Comparison of ENCODE assay signal across 20 mouse cellular contexts in the genomic region with DNA sequence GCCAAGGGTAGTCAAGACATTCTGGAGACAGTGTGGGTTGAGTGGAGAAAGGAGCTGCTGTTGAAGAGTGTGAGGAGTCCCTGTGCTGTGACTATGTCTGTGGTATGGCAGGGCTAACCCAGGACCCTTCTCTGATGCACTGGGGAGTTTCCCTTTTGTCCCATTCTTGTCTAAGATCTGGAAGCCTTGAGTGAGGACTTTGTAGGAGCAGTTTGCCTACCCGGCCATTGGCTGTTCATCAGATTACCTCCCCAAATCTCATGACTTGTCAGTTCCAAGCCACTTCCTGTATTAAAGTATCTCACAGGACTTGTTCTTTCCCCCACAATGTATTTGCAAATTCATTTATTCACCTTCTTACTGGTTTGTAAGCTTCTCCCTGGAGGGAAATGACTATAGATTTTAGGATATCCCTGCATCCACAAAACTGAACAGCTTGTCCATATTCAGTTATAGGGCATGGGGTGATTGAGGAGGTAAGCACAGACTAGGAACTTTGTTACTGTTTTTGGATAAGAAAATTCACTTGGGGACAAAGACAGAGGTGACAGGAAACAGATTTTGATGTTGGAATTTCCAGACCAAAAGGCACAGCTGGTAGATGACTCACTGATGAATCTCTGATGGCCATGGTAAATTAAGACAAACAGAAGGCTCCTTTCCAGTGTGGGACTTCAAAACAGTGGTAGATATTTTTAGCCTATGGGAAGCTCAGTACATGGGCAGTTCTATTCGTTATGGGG. TPM values are rescaled to one million over a fixed set of nuclear protein-coding genes. Genes with fewer than 3 reads are reported as not detected.
DNase-seq lines count a peak whose midpoint lies in the region; ATAC-seq lines count a peak whose summit lies in the region.
"Had no signal": no experiment of that assay in that cellular context is flagged by ENCODE, and none has a peak within 500 bp of the region (broad histone marks: within the 10 kb centered on the region; RNA-seq: fewer than 3 reads in every experiment).

No protein-coding gene starts in this region.

- WGBS in kidney, embryonic 14.5 days: 60% methylated on average over 2 of the region's 2 CpGs
- 58% methylated on average over 2 of the region's 2 CpGs for WGBS in midbrain, embryonic 11.5 days
- 57% methylated on average over 2 of the region's 2 CpGs for WGBS in midbrain, embryonic 13.5 days

- H3K9me3 ChIP-seq in kidney, embryonic 14.5 days (ENCODE audit: control insufficient read depth, low read length): no peaks in the 10 kb centered on the region
- no peaks in the 10 kb centered on the region for H3K9me3 ChIP-seq in midbrain, embryonic 11.5 days (ENCODE audit: control insufficient read depth, low read length)
- no peaks in the 10 kb centered on the region for H3K9me3 ChIP-seq in midbrain, embryonic 13.5 days
- H3K9me3 ChIP-seq: embryonic facial prominence, embryonic 12.5 days; forebrain, embryonic 15.5 days; G1E; heart, embryonic 15.5 days; hindbrain, embryonic 10.5 days had no signal

- H3K36me3 ChIP-seq in kidney, embryonic 14.5 days (ENCODE audit: control insufficient read depth, insufficient read depth, low read length): no peaks in the 10 kb centered on the region
- no peaks in the 10 kb centered on the region for H3K36me3 ChIP-seq in midbrain, embryonic 11.5 days (ENCODE audit: control insufficient read depth, insufficient read depth, low read length)
- H3K36me3 ChIP-seq in midbrain, embryonic 13.5 days: no peaks in the 10 kb centered on the region
- H3K36me3 ChIP-seq: embryonic facial prominence, embryonic 12.5 days; forebrain, embryonic 15.5 days; G1E; heart, embryonic 15.5 days; hindbrain, embryonic 10.5 days had no signal

- H3K4me1 ChIP-seq in kidney, embryonic 14.5 days (ENCODE audit: control insufficient read depth, insufficient read depth, low read length): peaks cover 15% of the 10 kb centered on the region
- H3K4me1 ChIP-seq in midbrain, embryonic 11.5 days (ENCODE audit: control insufficient read depth, insufficient read depth, low read length): no peaks in the 10 kb centered on the region
- H3K4me1 ChIP-seq in midbrain, embryonic 13.5 days (replicated peaks): no peaks in the 10 kb centered on the region; the same call in 1 of the 2 replicates
- H3K4me1 ChIP-seq: embryonic facial prominence, embryonic 12.5 days had no signal

- no peaks in the 10 kb centered on the region for H3K27me3 ChIP-seq in kidney, embryonic 14.5 days (ENCODE audit: control insufficient read depth, insufficient read depth, low read length)
- H3K27me3 ChIP-seq in midbrain, embryonic 11.5 days (ENCODE audit: control insufficient read depth, insufficient read depth, low read length): no peaks in the 10 kb centered on the region
- peaks cover 9% of the 10 kb centered on the region; the same call in 1 of the 2 replicates for H3K27me3 ChIP-seq in midbrain, embryonic 13.5 days
- H3K27me3 ChIP-seq: embryonic facial prominence, embryonic 12.5 days; forebrain, embryonic 15.5 days had no signal

- H3K4me2 ChIP-seq in kidney, embryonic 14.5 days (replicated peaks; ENCODE audit: low read depth, low read length): no peak overlapping the region
- no peak overlapping the region for H3K4me2 ChIP-seq in midbrain, embryonic 11.5 days
- H3K4me2 ChIP-seq in midbrain, embryonic 13.5 days (replicated peaks): no peak overlapping the region
- H3K4me2 ChIP-seq: embryonic facial prominence, embryonic 12.5 days; forebrain, embryonic 15.5 days; heart, embryonic 11.5 days; heart, embryonic 15.5 days; hindbrain, embryonic 14.5 days had no signal

- no peak overlapping the region for H3K9ac ChIP-seq in kidney, embryonic 14.5 days (ENCODE audit: low read depth, low read length)
- H3K9ac ChIP-seq in midbrain, embryonic 11.5 days (ENCODE audit: low read length): no peak overlapping the region
- H3K9ac ChIP-seq in midbrain, embryonic 13.5 days (replicated peaks): no peak overlapping the region
- H3K9ac ChIP-seq: embryonic facial prominence, embryonic 12.5 days; forebrain, embryonic 15.5 days; heart, embryonic 15.5 days; hindbrain, embryonic 14.5 days had no signal

- no peak overlapping the region for H3K4me3 ChIP-seq in kidney, embryonic 14.5 days (ENCODE audit: low read length)
- H3K4me3 ChIP-seq in midbrain, embryonic 11.5 days (ENCODE audit: low read depth, low read length): no peak overlapping the region
- no peak overlapping the region for H3K4me3 ChIP-seq in midbrain, embryonic 13.5 days (replicated peaks)
- H3K4me3 ChIP-seq: embryonic facial prominence, embryonic 12.5 days; forebrain, embryonic 15.5 days; heart, embryonic 15.5 days; hindbrain, embryonic 10.5 days had no signal

- no peak for ATAC-seq in kidney, embryonic 14.5 days (ENCODE audit: low FRiP score, low TSS enrichment)
- ATAC-seq in midbrain, embryonic 11.5 days (ENCODE audit: low FRiP score): no peak
- no peak for ATAC-seq in midbrain, embryonic 13.5 days
- peak; percentile 69 for ATAC-seq in common myeloid progenitor, adult 5-6 weeks (replicated peaks; ENCODE audit: low read depth, poor library complexity, severe bottlenecking)
- ATAC-seq: forebrain, embryonic 15.5 days; intestine, embryonic 16.5 days had no signal

- H3K27ac ChIP-seq in kidney, embryonic 14.5 days (ENCODE audit: low read depth, low read length): peak overlapping the region; percentile 14; the same call in 1 of the 2 replicates
- no peak overlapping the region for H3K27ac ChIP-seq in midbrain, embryonic 11.5 days (ENCODE audit: low read depth, low read length)
- H3K27ac ChIP-seq in midbrain, embryonic 13.5 days: no peak overlapping the region
- H3K27ac ChIP-seq: embryonic facial prominence, embryonic 12.5 days; forebrain, embryonic 15.5 days; heart, embryonic 15.5 days; hindbrain, embryonic 10.5 days; hindbrain, embryonic 14.5 days had no signal

- DNase-seq in kidney, postnatal 4 days: no peak
- peak; percentile 78 for DNase-seq in midbrain, embryonic 11.5 days (ENCODE audit: low spot score, missing footprints)
- no peak for DNase-seq in cerebellum, adult 9-11 months
- DNase-seq in embryo, embryonic 10.5 days (ENCODE audit: low spot score): no peak
- DNase-seq: adrenal gland, adult 8-10 months; adrenal gland, postnatal 36 days; cerebellum, adult 18-20 months; cerebellum, postnatal 10 days; gastrocnemius, postnatal 14 days had no signal

RNA-seq across cellular contexts. Expression of gene Smco4, which starts 5.4 kb away (rescaled TPM):
- 7.0 and 24.0 TPM in 2 replicates for polyA plus RNA-seq in kidney, embryonic 14.5 days (2014; fragmentation: Nextera tagmentation; extraction: Ambion mirVana)
- polyA plus RNA-seq in midbrain, embryonic 11.5 days (2014; fragmentation: Nextera tagmentation; extraction: Ambion mirVana): 3.0 and 3.7 TPM in 2 replicates
- 1.3 and 1.5 TPM in 2 replicates for polyA plus RNA-seq in midbrain, embryonic 13.5 days (2015; fragmentation: Nextera tagmentation; extraction: Ambion mirVana)
- total RNA-seq in common myeloid progenitor, adult 5-6 weeks (2017): 5.3 and 8.4 TPM in 2 replicates
- polyA plus RNA-seq: G1E had no signal
